ENCODE assay signal across 40 mouse cellular contexts in the genomic region with DNA sequence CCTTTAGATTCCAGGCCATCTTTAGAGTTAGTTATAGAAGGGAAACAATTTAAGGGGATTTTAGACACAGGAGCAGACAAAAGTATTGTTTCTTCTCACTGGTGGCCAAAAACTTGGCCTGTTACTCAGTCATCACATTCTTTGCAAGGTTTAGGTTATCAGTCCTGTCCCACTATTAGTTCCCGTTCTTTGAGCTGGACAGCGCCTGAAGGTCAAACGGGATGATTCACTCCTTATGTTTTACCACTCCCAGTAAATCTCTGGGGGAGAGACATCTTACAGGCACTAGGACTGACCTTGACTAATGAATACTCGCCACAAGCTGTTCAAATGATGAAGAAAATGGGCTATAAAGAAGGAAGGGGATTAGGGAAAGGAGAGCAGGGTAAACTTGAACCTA. TPM values are rescaled to one million over a fixed set of nuclear protein-coding genes. Genes with fewer than 3 reads are reported as not detected.
"Had no signal": no experiment of that assay in that cellular context is flagged by ENCODE, and none has a peak within 500 bp of the region (broad histone marks: within the 10 kb centered on the region; RNA-seq: fewer than 3 reads in every experiment).

No protein-coding gene starts in this region.

RNA-seq across cellular contexts. Expression of gene Olfr748, which starts 15.2 kb away (rescaled TPM):
- total RNA-seq: left cerebral cortex, postnatal 14 days; left cerebral cortex, postnatal 25 days; left cerebral cortex, postnatal 36 days; left cerebral cortex, postnatal 4 days; liver, adult 2 months; megakaryocyte progenitor cell, adult 5-6 weeks; megakaryocyte, adult 5-6 weeks; megakaryocyte-erythroid progenitor cell, adult 5-6 weeks; midbrain, postnatal 0 days; monocyte, adult 5-6 weeks had no signal
- polyA plus RNA-seq: limb, embryonic 10.5 days; limb, embryonic 11.5 days; limb, embryonic 12.5 days; limb, embryonic 13.5 days; limb, embryonic 14.5 days; limb, embryonic 15.5 days; liver, adult 2 months; liver, embryonic 11.5 days; liver, embryonic 12.5 days; liver, embryonic 13.5 days; liver, embryonic 14.5 days; liver, embryonic 15.5 days; liver, embryonic 16.5 days; liver, postnatal 0 days; lung, adult 2 months; lung, embryonic 14.5 days; lung, embryonic 15.5 days; lung, embryonic 16.5 days; lung, postnatal 0 days; macrophage; midbrain, embryonic 10.5 days; midbrain, embryonic 11.5 days; midbrain, embryonic 12.5 days; midbrain, embryonic 13.5 days; midbrain, embryonic 14.5 days; midbrain, embryonic 15.5 days; midbrain, embryonic 16.5 days; midbrain, postnatal 0 days; myocyte; neural tube, embryonic 11.5 days; neural tube, embryonic 12.5 days; neural tube, embryonic 13.5 days had no signal

RNA-seq across cellular contexts. Expression of gene Olfr749, which starts 22.5 kb away (rescaled TPM):
- total RNA-seq: left cerebral cortex, postnatal 14 days; left cerebral cortex, postnatal 25 days; left cerebral cortex, postnatal 36 days; left cerebral cortex, postnatal 4 days; liver, adult 2 months; megakaryocyte progenitor cell, adult 5-6 weeks; megakaryocyte, adult 5-6 weeks; megakaryocyte-erythroid progenitor cell, adult 5-6 weeks; midbrain, postnatal 0 days; monocyte, adult 5-6 weeks had no signal
- polyA plus RNA-seq: limb, embryonic 10.5 days; limb, embryonic 11.5 days; limb, embryonic 12.5 days; limb, embryonic 13.5 days; limb, embryonic 14.5 days; limb, embryonic 15.5 days; liver, adult 2 months; liver, embryonic 11.5 days; liver, embryonic 12.5 days; liver, embryonic 13.5 days; liver, embryonic 14.5 days; liver, embryonic 15.5 days; liver, embryonic 16.5 days; liver, postnatal 0 days; lung, adult 2 months; lung, embryonic 14.5 days; lung, embryonic 15.5 days; lung, embryonic 16.5 days; lung, postnatal 0 days; macrophage; midbrain, embryonic 10.5 days; midbrain, embryonic 11.5 days; midbrain, embryonic 12.5 days; midbrain, embryonic 13.5 days; midbrain, embryonic 14.5 days; midbrain, embryonic 15.5 days; midbrain, embryonic 16.5 days; midbrain, postnatal 0 days; myocyte; neural tube, embryonic 11.5 days; neural tube, embryonic 12.5 days; neural tube, embryonic 13.5 days had no signal

RNA-seq across cellular contexts. Expression of gene Olfr747, which starts 29.4 kb away (rescaled TPM):
- total RNA-seq: left cerebral cortex, postnatal 14 days; left cerebral cortex, postnatal 25 days; left cerebral cortex, postnatal 36 days; left cerebral cortex, postnatal 4 days; liver, adult 2 months; megakaryocyte progenitor cell, adult 5-6 weeks; megakaryocyte, adult 5-6 weeks; megakaryocyte-erythroid progenitor cell, adult 5-6 weeks; midbrain, postnatal 0 days; monocyte, adult 5-6 weeks had no signal
- polyA plus RNA-seq: limb, embryonic 10.5 days; limb, embryonic 11.5 days; limb, embryonic 12.5 days; limb, embryonic 13.5 days; limb, embryonic 14.5 days; limb, embryonic 15.5 days; liver, adult 2 months; liver, embryonic 11.5 days; liver, embryonic 12.5 days; liver, embryonic 13.5 days; liver, embryonic 14.5 days; liver, embryonic 15.5 days; liver, embryonic 16.5 days; liver, postnatal 0 days; lung, adult 2 months; lung, embryonic 14.5 days; lung, embryonic 15.5 days; lung, embryonic 16.5 days; lung, postnatal 0 days; macrophage; midbrain, embryonic 10.5 days; midbrain, embryonic 11.5 days; midbrain, embryonic 12.5 days; midbrain, embryonic 13.5 days; midbrain, embryonic 14.5 days; midbrain, embryonic 15.5 days; midbrain, embryonic 16.5 days; midbrain, postnatal 0 days; myocyte; neural tube, embryonic 11.5 days; neural tube, embryonic 12.5 days; neural tube, embryonic 13.5 days had no signal
